Mouse (Mus musculus) cerebellum, adult 18-20 months (tissue): ENCODE measurements around the gene Rps27rt.
"Not testable (repeated sequence)": the region's sequence is repeated elsewhere in the genome, so short reads cannot be mapped to it uniquely, and the experiment has no call there.

Source experiments
- DNase-seq, 2 experiments: peaks; one replicate each; pipeline ENCODE4 v3.0.0; 2021

Rps27rt gene

DNA sequence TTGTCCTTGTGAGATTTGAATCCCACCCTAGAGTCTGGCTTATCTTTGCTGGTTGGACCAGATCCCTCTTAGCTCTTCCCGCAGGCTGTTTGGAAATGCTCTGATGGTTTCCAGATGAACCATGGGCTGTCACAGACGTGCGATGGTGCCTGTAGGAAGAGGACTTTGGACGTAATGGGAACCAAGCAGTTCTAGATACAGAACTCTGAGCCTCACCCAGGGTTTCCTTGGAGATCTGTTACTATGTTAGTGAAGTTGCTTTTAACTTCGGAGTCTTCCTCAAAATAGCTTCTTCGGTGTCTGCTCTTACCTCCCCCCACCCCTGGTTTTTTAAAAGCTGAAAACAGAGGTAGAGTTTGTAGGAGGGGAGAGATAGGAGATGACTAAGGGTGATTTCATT is 2.6 kb downstream of the Rps27rt start:
- no peak for DNase-seq

DNA sequence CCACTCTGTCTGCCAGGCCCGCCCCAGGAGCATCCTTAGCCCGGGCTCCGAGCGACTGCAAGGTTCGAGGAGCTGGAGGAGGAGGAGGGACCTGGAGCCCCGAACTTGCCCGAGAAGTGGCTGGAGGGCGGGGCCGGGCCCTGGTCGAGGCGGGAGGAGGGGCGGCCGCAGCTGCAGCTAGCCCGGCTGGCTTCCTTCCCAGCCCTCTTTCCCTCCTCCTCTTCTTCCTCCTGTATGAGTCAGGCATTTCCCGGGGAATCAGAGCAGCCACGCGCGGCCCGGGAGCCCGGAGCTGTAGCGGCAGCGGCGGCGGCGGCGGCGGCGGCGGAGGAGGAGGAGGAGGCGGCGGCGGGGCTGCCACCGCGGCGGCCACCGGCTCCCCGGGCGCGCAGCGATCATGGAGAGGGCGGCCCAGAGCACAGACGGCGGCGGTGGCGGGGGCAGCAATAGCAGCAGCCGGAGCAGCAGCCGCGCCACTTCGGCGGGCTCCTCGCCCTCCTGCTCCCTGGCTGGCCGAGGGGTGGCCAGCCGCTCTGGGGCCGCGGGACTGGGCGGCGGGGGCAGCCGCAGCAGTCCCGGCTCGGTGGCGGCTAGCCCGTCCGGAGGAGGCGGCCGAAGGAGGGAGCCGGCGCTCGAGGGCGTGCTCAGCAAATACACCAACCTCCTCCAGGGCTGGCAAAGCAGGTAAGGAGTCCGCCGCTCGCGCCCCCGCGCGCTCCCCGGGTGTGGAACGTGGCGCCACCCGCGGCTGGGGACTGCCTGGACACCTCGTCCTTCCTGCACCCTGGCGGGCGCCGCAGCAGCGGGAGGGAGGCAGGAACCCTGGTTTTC is 4.0 kb downstream of the Rps27rt start, which contains the start of gene Osbpl10:
TSS of gene Osbpl10 (plus strand) at position 289 of the 831 bp plus-strand sequence.
- DNase-seq: peak; percentile 81

DNA sequence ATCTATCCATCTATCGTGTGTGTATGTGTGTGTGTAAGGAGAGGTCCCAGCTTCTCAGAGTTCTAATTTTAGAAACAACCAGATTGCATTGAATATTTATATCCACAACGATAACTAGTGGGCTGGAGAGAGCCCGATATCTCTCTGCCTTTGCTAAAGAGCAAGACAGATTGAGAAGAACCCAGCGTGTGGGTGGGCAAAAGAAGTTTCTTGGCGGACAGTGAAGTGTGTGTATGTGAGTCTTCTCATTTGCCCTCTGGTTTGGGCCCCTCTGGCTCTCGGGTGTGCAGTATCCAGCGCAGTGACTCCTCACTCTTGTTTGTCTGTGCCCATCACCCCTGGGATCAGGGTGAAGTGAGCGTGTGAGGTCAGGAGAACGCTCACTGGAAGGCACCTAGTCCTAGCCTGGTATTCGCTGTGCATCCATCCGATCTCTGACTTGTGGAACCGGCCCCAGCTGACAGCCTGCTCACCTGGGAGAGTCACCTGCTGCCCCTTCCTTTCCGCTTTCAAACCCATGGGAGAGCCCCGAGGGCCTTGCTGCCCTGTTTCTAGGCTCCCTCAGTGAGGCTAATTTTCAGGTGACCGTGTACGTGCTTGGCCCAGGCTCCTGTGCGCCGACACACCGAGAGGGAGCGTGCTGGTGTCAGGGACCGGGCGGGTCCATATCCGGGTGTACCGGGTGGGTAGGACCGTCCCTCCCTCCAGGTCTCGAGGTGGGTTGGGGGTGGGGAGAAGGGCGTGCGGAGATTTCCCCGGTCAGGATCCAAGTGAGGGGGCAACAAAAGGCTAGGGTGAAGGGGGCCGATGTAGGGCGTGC is 4.9 kb downstream of the Rps27rt start:
- DNase-seq: peak; percentile 61 to 67

GRCm38 (mm10) chr9:114966286-114966685 is 16.3 kb downstream of the Rps27rt start:
- not testable (repeated sequence) for DNase-seq

DNA sequence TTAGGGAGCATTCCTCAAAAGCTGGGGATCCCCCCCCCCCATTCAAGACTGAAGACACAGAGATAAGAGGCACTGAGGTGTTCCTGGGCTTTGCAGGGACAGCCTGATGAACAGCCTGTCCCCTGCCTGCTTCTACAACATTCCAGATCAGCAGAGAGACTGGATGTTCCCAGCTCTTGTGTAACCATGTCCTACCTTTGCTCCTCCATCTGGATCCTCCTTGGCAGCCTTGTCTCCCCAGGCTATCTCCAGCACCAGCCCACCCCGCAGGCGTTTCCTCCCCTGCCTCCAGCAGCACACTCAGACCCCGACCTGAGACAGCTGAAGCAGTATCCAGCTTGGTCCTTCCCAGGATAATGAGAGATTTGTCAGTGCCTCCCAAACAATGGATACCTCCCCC is 18.4 kb downstream of the Rps27rt start:
- DNase-seq: no peak

DNA sequence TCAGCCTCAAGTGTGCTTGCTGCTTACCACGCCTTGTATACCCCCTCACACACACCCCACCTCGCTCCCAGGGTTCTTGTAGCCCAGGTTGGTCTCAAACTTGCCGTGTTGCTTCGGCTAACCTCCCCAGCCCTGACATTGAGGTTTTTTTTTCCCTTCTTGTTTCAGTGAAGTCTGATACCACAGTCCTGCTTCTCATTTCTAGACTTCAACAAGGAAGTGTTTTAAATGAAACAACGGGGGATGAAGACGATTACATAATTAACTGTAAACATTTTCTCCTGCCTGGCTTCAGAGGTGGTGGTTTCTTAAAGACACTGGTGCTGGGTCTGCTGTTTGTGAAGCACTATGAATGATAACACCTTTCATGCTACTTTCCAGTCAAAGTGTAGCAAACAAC is 21.7 kb downstream of the Rps27rt start:
- no peak for DNase-seq

DNA sequence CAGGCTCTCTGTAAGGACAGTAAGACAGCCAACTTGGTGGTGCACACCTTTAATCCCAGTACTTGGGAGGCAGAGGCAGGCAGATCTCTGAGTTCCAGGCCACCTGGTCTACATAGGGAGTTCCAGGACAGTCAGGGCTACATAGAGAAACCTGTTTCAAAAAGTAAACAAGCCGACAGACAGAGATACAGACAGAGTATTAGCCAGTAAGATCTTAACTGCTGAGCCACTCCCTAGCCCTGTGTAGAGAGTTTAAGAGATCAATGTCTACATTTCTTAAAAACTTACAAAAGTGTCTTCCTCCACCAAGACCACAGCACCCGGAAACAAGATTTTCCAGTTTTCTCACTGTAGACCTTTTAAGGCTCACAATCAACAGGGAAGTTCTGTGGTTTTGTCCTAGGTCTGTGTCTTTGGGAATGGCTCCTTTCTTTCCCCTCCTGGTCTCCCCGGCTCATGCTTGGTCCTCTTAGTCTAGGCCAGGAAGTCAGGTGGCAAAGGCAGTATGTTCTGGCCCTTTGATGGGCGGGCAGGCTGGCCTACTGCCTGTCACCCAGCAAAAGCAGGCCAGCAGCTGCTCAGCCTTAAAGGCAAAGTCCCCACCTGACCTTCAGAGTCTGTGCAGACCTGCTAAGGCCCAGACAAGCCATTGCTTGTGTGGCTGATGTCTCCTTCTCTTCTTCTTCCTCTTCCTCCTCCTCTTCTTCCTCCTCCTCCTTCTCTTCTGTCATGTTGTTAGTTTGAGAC is 22.3 kb downstream of the Rps27rt start:
- DNase-seq: no peak

DNA sequence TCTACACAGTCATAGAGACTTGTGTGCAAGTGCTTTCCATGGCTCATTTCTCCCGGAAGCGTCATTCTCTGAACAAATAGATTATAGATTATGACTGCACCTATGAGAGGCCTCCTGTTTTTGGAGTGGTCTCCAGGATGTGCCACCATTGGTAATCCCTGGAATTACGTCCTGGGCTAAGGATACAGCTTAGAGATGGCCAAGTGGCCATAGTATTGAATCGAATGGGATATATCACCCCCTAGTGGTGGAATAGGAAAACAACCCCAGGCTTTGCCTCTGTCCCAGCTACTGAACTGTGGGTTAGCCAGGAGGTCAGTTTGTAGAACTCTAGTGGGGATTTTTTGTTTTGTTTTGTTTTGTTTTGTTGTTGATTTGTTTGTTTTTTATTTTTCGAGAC is 25.6 kb downstream of the Rps27rt start:
- DNase-seq: peak; percentile 41 to 42

- DNase-seq: no peak
Observed at GRCm38 (mm10) chr9:114955340-114955739, 27.2 kb downstream of the Rps27rt start.

DNA sequence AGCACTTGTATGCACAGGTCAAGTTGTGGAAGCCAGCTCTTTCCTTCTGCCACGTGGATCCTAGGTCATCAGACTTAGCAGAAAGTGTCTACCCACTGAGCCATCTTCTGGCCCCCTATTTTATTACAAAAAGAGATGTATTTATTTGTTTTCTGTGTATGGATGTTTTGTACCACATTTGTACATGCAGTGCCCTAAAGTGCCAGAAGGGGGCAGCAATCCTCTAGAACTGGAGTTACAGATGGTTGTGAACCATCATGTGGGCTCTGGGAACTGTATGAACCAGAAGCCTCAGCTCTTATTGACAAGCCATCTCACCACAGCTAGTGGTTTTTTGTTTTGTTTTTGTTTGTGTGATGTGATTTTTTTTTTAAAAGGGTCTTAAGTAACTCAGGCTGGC is 29.7 kb downstream of the Rps27rt start:
- no peak for DNase-seq

- no peak for DNase-seq
Observed at GRCm38 (mm10) chr9:114948395-114948794, 34.1 kb downstream of the Rps27rt start.

DNA sequence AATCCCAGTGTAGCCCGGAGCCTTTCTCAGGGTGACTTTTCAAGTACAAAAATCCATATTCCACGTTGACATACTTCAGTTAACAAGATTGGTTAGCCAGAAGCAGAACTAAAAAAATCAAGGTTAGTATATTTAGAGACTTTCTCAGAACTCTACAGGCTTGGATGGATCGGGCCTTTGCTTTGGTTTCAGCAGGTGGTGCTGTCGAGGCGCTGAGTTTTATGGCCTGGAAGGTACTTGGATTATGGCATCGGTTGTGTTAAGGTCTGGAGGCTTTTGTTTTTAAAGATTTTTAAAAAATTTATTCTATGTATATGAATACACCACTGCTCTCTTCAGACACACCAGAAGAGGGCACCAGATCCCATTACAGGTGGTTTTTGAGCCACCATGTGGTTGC is 37.0 kb downstream of the Rps27rt start:
- DNase-seq: no peak

DNA sequence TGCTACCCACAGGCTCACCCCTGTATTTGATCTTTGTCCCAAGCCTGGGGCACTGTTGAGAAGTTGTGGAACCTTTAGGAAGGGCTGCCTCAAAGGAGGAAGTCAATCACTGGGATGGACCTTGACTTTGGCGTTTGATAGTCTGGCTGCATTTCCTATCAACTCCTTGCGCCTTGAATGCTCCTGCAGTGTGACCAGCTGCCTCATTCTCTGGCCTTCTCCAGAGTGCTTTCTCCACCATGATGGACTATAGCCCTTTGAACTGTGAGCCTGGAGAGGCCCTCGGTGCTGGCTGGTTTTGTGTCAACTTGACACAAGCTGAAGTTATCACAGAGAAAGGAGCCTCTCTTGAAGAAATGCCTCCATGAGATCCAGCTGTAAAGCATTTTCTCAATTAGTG is 37.9 kb downstream of the Rps27rt start:
- DNase-seq: no peak

- DNase-seq: no peak
Observed at GRCm38 (mm10) chr9:114936687-114937086, 45.9 kb downstream of the Rps27rt start.

- DNase-seq: no peak
Observed at GRCm38 (mm10) chr9:114935321-114935720, 47.2 kb downstream of the Rps27rt start.

DNA sequence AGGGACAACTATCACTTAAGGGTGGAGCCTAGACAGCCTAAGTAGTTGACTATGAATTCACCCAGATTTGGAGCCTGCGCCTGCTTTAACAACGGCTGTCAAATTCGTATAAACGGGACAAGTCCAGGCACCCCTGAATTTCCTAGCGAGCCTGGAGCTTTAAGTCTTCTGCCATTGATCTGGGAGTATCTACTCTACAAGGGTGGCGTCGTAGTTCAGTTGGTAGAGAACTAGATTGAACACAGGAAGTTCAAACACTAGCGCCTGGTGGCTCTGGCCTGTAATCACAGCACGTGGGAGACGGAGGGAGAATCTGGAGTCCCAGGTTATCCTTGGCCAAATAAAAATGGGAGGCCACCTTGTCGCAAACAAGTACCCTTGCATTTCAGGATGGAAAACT is 48.3 kb downstream of the Rps27rt start:
- DNase-seq: no peak

DNA sequence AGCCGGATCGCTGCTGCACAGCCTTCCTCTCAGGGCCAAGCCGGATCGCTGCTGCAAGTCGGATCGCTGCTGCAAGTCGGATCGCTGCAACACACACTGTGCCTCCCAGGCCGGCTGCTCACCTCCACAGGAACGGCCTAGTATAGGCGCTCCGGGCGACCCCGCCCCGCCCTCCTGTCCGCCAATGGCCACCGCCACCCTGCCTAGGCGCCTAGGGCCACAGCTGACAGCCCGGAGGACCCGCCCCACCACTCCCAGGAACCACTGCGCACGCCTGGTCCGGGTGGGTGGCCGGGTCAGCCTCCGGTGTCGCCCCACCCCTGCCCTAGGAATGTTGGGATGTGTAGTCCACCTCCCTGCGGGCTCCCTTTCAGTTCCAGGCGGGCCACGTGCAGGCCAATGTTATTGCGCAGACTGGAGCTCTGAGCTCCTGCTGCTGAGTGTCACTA is 48.8 kb downstream of the Rps27rt start, which contains the start of gene Gpd1l:
TSS of gene Gpd1l (minus strand) at position 265 of the 449 bp plus-strand sequence.
- DNase-seq: peak; percentile 97 to 99

- peak in 1 of 2 experiments; percentile 54 for DNase-seq
Observed at GRCm38 (mm10) chr9:114933037-114933722, 49.4 kb downstream of the Rps27rt start.

- peak; percentile 12 to 20 for DNase-seq
Observed at GRCm38 (mm10) chr9:114932607-114933006, 49.9 kb downstream of the Rps27rt start.
